Mouse (Mus musculus): ENCODE data around the gene Bcl9. TPM values are rescaled to one million over a fixed set of nuclear protein-coding genes. Genes with fewer than 3 reads are reported as not detected.

Gene Bcl9
- polyA plus RNA-seq, 1 experiment from 2014 or later = 3.5 TPM

- WGBS (ENCODE audit: insufficient replicate concordance) = 58% methylated on average over 6 of the region's 6 CpGs
- H3K4me1 ChIP-seq (replicated peaks) = no peaks in the 10 kb centered on the region
Observed at GRCm38 (mm10) chr3:97171531-97171930, 126.2 kb downstream of the Bcl9 start.

GRCm38 (mm10) chr3:97167126-97167525, 130.6 kb downstream of the Bcl9 start:
- Histone ChIP-seq H3K27me3 (no peaks in the 10 kb centered on the region), H3K4me1 (replicated peaks) (peaks cover 7% of the 10 kb centered on the region), H3K36me3 (replicated peaks) (0 out of 2 replicates have a peak, but pooled peaks cover 6% of the 10 kb centered on the region), H3K4me2 (no peak overlapping the region), H3K27ac (replicated peaks) (no peak overlapping the region), H3K4me3 (replicated peaks) (no peak overlapping the region), H3K9me3 (replicated peaks) (no peaks in the 10 kb centered on the region), H3K9ac (no peak overlapping the region)
- no peak for ATAC-seq (ENCODE audit: insufficient read depth)
- 53% methylated on average over 4 of the region's 4 CpGs for WGBS (ENCODE audit: insufficient replicate concordance)

More at GRCm38 (mm10) chr3:97171531-97171930, 126.2 kb downstream of the Bcl9 start:
- H3K9me3 ChIP-seq (replicated peaks) = no peaks in the 10 kb centered on the region
- 0 out of 2 replicates have a peak, but pooled peaks cover 11% of the 10 kb centered on the region for H3K36me3 ChIP-seq (replicated peaks)
- H3K4me2 ChIP-seq = no peak overlapping the region
- no peak overlapping the region for H3K4me3 ChIP-seq (replicated peaks)
- H3K27me3 ChIP-seq = no peaks in the 10 kb centered on the region
- no peak overlapping the region for H3K27ac ChIP-seq (replicated peaks)
- no peak for ATAC-seq (ENCODE audit: insufficient read depth)
- H3K9ac ChIP-seq = no peak overlapping the region

DNA sequence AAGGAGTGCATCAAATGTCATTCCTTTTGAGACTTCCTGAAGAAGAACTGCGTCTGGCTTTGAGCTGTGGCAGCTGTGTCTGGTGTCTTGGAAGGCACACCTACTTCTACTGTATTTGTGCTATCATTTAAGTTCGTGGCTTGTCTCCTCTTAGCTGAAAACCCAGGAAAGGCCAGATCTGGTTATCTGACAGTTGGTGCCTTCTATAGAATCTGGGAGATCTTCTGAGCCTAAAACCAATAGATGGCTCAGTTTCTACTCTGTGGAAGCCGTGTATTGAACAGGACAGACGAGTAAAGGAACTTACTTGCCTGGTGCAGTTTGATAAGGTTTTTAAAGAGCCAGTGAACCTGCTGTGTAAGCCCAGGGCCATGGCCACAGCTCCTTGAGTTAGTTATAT, 133.2 kb downstream of the Bcl9 start:
- Histone ChIP-seq H3K4me1 (replicated peaks) (peaks cover 22% of the 10 kb centered on the region), H3K36me3 (replicated peaks) (0 out of 2 replicates have a peak, but pooled peaks cover 2% of the 10 kb centered on the region), H3K27me3 (no peaks in the 10 kb centered on the region), H3K4me3 (replicated peaks) (no peak overlapping the region), H3K27ac (replicated peaks) (no peak overlapping the region), H3K9ac (no peak overlapping the region), H3K9me3 (replicated peaks) (no peaks in the 10 kb centered on the region), H3K4me2 (no peak overlapping the region)
- peak; percentile 73 for ATAC-seq (ENCODE audit: insufficient read depth)
- WGBS (ENCODE audit: insufficient replicate concordance) = 23% methylated on average over 4 of the region's 4 CpGs

- 56% methylated on average over 4 of the region's 4 CpGs for WGBS (ENCODE audit: insufficient replicate concordance)
- Histone ChIP-seq H3K36me3 (replicated peaks) (no peaks in the 10 kb centered on the region), H3K9me3 (replicated peaks) (no peaks in the 10 kb centered on the region), H3K4me1 (replicated peaks) (peaks cover 25% of the 10 kb centered on the region), H3K4me2 (no peak overlapping the region), H3K27me3 (no peaks in the 10 kb centered on the region), H3K9ac (no peak overlapping the region), H3K27ac (replicated peaks) (no peak overlapping the region), H3K4me3 (replicated peaks) (no peak overlapping the region)
- no peak for ATAC-seq (ENCODE audit: insufficient read depth)
Observed at GRCm38 (mm10) chr3:97161773-97162172, 135.9 kb downstream of the Bcl9 start.

- no peak overlapping the region for H3K4me3 ChIP-seq (replicated peaks)
- H3K27ac ChIP-seq (replicated peaks) = no peak overlapping the region
- H3K9me3 ChIP-seq (replicated peaks) = no peaks in the 10 kb centered on the region
- peaks cover 25% of the 10 kb centered on the region for H3K4me1 ChIP-seq (replicated peaks)
- no peak overlapping the region for H3K4me2 ChIP-seq
- 72% methylated on average over 10 of the region's 10 CpGs for WGBS (ENCODE audit: insufficient replicate concordance)
- no peaks in the 10 kb centered on the region for H3K27me3 ChIP-seq
- no peak for ATAC-seq (ENCODE audit: insufficient read depth)
- H3K9ac ChIP-seq = no peak overlapping the region
- no peaks in the 10 kb centered on the region for H3K36me3 ChIP-seq (replicated peaks)
Observed at GRCm38 (mm10) chr3:97160908-97161307, 136.8 kb downstream of the Bcl9 start.

GRCm38 (mm10) chr3:97159986-97160385, 137.7 kb downstream of the Bcl9 start:
- H3K9ac ChIP-seq = no peak overlapping the region
- WGBS (ENCODE audit: insufficient replicate concordance) = 53% methylated on average over 2 of the region's 2 CpGs

DNA sequence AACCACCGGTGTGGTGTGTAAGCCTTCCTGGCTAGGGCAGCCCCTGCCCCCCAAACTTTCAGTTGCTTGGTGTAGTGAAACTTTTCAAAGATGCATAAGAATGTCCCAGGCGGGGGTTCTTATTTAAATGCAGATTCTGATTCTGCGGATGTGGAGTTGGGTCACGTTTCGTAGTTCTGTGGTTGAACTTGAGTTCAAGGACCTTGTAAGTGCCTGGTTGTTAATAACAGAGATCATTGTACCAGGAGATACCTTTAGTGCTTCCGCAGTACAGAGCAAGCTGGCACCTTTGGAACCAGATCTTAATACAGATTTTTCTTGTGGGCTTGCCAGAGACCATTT, 138.2 kb downstream of the Bcl9 start:
- peak overlapping the region; percentile 78 for H3K9ac ChIP-seq
- no peak for ATAC-seq (ENCODE audit: insufficient read depth)
- no peaks in the 10 kb centered on the region for H3K27me3 ChIP-seq
- peak overlapping the region; percentile 76 for H3K27ac ChIP-seq (replicated peaks)
- no peaks in the 10 kb centered on the region for H3K9me3 ChIP-seq (replicated peaks)
- peak overlapping the region; percentile 78 for H3K4me3 ChIP-seq (replicated peaks)
- H3K4me2 ChIP-seq = peak overlapping the region; percentile 84
- WGBS (ENCODE audit: insufficient replicate concordance) = 8% methylated on average over 6 of the region's 6 CpGs
- peaks cover 23% of the 10 kb centered on the region for H3K4me1 ChIP-seq (replicated peaks)
- no peaks in the 10 kb centered on the region for H3K36me3 ChIP-seq (replicated peaks)

More at GRCm38 (mm10) chr3:97159986-97160385, 137.7 kb downstream of the Bcl9 start:
- ATAC-seq (ENCODE audit: insufficient read depth) = no peak
- no peaks in the 10 kb centered on the region for H3K27me3 ChIP-seq
- no peaks in the 10 kb centered on the region for H3K9me3 ChIP-seq (replicated peaks)
- peaks cover 25% of the 10 kb centered on the region for H3K4me1 ChIP-seq (replicated peaks)
- H3K4me3 ChIP-seq (replicated peaks) = peak overlapping the region; percentile 78
- H3K4me2 ChIP-seq = peak overlapping the region; percentile 84
- no peak overlapping the region for H3K27ac ChIP-seq (replicated peaks)
- no peaks in the 10 kb centered on the region for H3K36me3 ChIP-seq (replicated peaks)

DNA sequence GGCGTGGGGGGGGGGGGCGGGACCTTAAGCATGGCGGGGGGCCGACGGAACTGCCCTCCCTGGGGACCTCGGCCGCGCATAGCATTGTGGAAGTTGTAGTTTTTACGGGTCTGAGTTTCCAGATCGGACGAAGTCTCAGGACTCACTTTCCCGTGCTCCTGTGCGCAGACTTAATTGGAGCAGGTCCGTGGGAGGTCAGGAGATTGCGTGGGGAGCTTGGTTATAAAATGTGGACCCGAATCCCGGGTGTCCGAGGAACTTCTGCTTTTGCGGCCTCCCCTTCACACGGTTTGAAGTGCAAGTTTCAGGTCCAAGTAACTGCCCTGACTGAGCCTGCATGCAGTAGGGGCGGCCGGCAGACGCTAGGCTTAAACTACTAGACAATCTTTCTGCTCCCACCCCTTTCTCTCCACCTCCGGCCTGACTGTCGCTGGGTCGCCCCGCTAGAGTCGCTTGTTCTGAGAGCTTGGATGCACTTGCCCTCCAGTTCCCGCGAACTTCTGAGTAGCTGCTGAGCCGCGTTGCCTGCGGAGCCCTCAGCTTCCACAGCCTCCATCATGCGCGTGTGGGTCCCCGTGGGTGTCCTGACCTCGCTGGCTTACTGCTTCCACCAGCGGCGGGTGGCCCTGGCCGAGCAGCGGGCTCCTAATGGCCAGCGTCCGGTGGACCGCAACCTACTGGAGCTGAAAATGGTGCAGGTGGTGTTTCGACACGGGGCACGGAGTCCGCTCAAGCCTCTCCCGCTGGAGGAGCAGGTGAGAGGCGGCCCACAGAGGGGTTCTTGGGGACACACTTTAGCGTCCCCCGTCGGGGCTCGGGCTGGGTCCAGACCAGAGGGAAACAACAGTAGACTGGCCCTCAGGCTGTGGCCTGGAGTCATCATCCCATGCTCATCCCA, 138.9 kb downstream of the Bcl9 start, which contains the start of gene Acp6:
Gene Acp6, plus strand, starts transcription at position 167 of the 898 bp plus-strand sequence.
- peak within 1 kb of the TSS; percentile 76 for H3K27ac ChIP-seq (replicated peaks)
- ATAC-seq (ENCODE audit: insufficient read depth) = peak; percentile 90
- no peaks in the 10 kb centered on the region for H3K36me3 ChIP-seq (replicated peaks)
- WGBS (ENCODE audit: insufficient replicate concordance) = under 1% methylated on average over 54 of the region's 54 CpGs
- H3K9me3 ChIP-seq (replicated peaks) = no peaks in the 10 kb centered on the region
- peak within 1 kb of the TSS; percentile 84 for H3K4me2 ChIP-seq
- H3K27me3 ChIP-seq = no peaks in the 10 kb centered on the region
- peaks cover 17% of the 10 kb centered on the region for H3K4me1 ChIP-seq (replicated peaks)
- peak within 1 kb of the TSS; percentile 78 for H3K4me3 ChIP-seq (replicated peaks)
- H3K9ac ChIP-seq = peak within 1 kb of the TSS; percentile 78

DNA sequence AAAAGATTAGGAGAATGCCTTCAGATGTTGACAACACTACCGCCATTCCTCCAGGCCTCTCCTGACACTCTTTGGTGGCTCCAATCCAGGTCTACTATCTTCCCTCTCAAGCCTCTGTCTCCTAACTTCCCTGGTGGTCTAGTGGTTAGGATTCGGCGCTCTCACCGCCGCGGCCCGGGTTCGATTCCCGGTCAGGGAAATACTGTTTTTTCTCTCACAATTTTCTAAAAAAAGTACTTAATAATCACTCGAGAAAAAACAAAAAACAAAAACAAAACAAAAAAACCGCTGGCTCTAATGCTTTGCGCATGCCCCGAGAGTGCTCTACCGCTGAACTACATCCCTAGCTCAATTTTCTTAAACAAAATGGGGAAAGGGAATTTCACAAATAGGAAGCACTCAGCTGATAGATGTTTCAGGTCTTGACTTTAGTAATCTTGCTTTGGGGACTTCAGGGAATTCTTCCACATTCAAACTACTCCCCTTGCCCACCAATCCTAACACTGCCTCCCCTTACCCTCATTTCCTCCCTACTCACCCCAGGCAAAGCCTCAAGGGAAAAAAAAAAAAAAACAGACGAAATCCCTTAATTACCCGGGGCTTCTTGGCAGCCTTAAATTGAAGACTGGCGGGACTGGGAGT, 139.6 kb downstream of the Bcl9 start:
- no peaks in the 10 kb centered on the region for H3K27me3 ChIP-seq
- H3K4me3 ChIP-seq (replicated peaks) = peak overlapping the region; percentile 78
- H3K4me2 ChIP-seq = peak overlapping the region; percentile 84
- H3K9ac ChIP-seq = peak overlapping the region; percentile 78
- H3K36me3 ChIP-seq (replicated peaks) = no peaks in the 10 kb centered on the region
- H3K27ac ChIP-seq (replicated peaks) = peak overlapping the region; percentile 73
- peak; percentile 47 for ATAC-seq (ENCODE audit: insufficient read depth)
- no peaks in the 10 kb centered on the region for H3K9me3 ChIP-seq (replicated peaks)
- under 1% methylated on average over 17 of the region's 17 CpGs for WGBS (ENCODE audit: insufficient replicate concordance)
- peaks cover 17% of the 10 kb centered on the region for H3K4me1 ChIP-seq (replicated peaks)

DNA sequence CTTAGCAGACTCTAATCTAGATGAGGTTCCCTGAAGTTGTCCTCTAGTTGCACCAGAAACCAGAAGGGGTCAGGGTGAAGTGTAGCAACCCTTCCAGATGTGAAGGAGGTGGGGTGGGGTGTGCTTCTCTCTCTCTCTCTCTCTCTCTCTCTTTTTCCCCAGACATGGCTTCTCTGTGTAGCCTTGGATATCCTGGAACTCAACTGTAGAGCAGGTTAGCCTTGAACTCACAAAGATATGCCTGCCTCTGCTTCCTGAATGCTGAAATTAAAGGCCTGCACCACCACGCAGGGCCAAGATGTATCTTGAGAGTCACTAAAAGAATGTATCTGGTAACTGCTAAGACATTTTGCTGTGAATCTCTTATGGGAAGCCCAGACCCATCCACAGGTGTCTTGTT, 140.4 kb downstream of the Bcl9 start:
- ATAC-seq (ENCODE audit: insufficient read depth) = no peak
- Histone ChIP-seq H3K4me2 (0 out of 2 replicates have a peak overlapping the region, but pooled peaks have one; percentile 84), H3K9ac (no peak overlapping the region), H3K27me3 (no peaks in the 10 kb centered on the region), H3K4me3 (replicated peaks) (no peak overlapping the region), H3K9me3 (replicated peaks) (no peaks in the 10 kb centered on the region), H3K36me3 (replicated peaks) (no peaks in the 10 kb centered on the region), H3K4me1 (replicated peaks) (peaks cover 17% of the 10 kb centered on the region), H3K27ac (replicated peaks) (no peak overlapping the region)
- WGBS (ENCODE audit: insufficient replicate concordance) = 76% methylated on average over 1 of the region's 1 CpGs

- no peak for ATAC-seq (ENCODE audit: insufficient read depth)
- Histone ChIP-seq H3K9ac (no peak overlapping the region), H3K9me3 (replicated peaks) (no peaks in the 10 kb centered on the region), H3K27me3 (no peaks in the 10 kb centered on the region), H3K4me2 (no peak overlapping the region), H3K4me1 (replicated peaks) (peaks cover 17% of the 10 kb centered on the region), H3K27ac (replicated peaks) (no peak overlapping the region), H3K4me3 (replicated peaks) (no peak overlapping the region), H3K36me3 (replicated peaks) (no peaks in the 10 kb centered on the region)
- WGBS (ENCODE audit: insufficient replicate concordance) = 73% methylated on average over 6 of the region's 6 CpGs
Observed at GRCm38 (mm10) chr3:97156431-97156830, 141.3 kb downstream of the Bcl9 start.
